Mouse (Mus musculus) heart, postnatal 0 days (tissue): ENCODE data around the gene Nfatc2ip. TPM values are rescaled to one million over a fixed set of nuclear protein-coding genes. Genes with fewer than 3 reads are reported as not detected.

Source experiments
- ATAC-seq: fragments of 200-750 bp; cut with Nextera tagmentation; 2 replicates; pipeline ENCODE4 v1.8.0; 2017; ENCODE audit warnings: low read depth, moderate number of reproducible peaks, moderate library complexity; ENCODE audit not compliant: insufficient read depth
- DNase-seq: peaks from one replicate; pipeline ENCODE4 v3.0.0-alpha.2; 2016; ENCODE audit warnings: low spot score
- H3K27ac ChIP-seq: fragments of 300-500 bp; sonication (generic); 2 replicates; pipeline ENCODE4 v1.5.1; 2014; ENCODE audit warnings: low read depth, mild to moderate bottlenecking
- H3K27me3 ChIP-seq: fragments of 300-500 bp; sonication (generic); 2 replicates; pipeline ENCODE4 v1.6.1; 2014; ENCODE audit warnings: low read length, mixed read lengths; ENCODE audit not compliant: control insufficient read depth, insufficient read depth
- H3K36me3 ChIP-seq: fragments of 300-500 bp; sonication (generic); replicated peaks from 2 replicates; pipeline ENCODE4 v1.6.1; 2014; ENCODE audit warnings: low read length, mixed read lengths; ENCODE audit not compliant: control insufficient read depth, insufficient read depth
- H3K4me1 ChIP-seq: fragments of 300-500 bp; sonication (generic); 2 replicates; pipeline ENCODE4 v1.6.1; 2014; ENCODE audit warnings: antibody characterized with exemption; ENCODE audit not compliant: control insufficient read depth, insufficient read depth
- H3K4me2 ChIP-seq: fragments of 300-500 bp; sonication (generic); 2 replicates; pipeline ENCODE4 v1.6.1; 2014; ENCODE audit warnings: low read depth, mild to moderate bottlenecking, low read length, moderate library complexity
- H3K4me3 ChIP-seq: fragments of 300-500 bp; sonication (generic); 2 replicates; pipeline ENCODE4 v1.5.1; 2014; ENCODE audit warnings: low read depth, low read length
- H3K9ac ChIP-seq: fragments of 300-500 bp; sonication (generic); replicated peaks from 2 replicates; pipeline ENCODE4 v1.6.1; 2014; ENCODE audit warnings: low read depth, low read length, mixed read lengths
- H3K9me3 ChIP-seq: fragments of 300-500 bp; sonication (generic); replicated peaks from 2 replicates; pipeline ENCODE4 v1.6.1; 2016; ENCODE audit warnings: low read length; ENCODE audit not compliant: control insufficient read depth
- CTCF ChIP-seq: IDR thresholded peaks from 2 replicates; pipeline ENCODE4 v1.5.1; 2016; ENCODE audit warnings: antibody characterized with exemption, control low read depth, low read depth
- EP300 ChIP-seq: IDR thresholded peaks from 2 replicates; pipeline ENCODE4 v1.6.1; 2016; ENCODE audit warnings: antibody characterized with exemption, low read depth
- WGBS: fragments of 180-500 bp; shearing (Covaris S2); extraction: QIAGEN DNeasy Blood & Tissue Kit; methylation state at CpG from one replicate; pipeline ENCODE4 v1.1.7; 2014; 5-methylcytosine and 5-hydroxymethylcytosine counted together
- polyA plus RNA-seq: library from polyadenylated mRNA; unstranded; fragments of >200 nt; fragmentation: Nextera tagmentation; extraction: Ambion mirVana; gene quantifications from 2 replicates; pipeline ENCODE4 v1.2.1, GENCODE M21; 2015
- total RNA-seq: library from RNA; depleted of rRNA; stranded (reverse); fragments of >200 nt; gene quantifications from 2 replicates; pipeline ENCODE4 v1.2.3, GENCODE M21; 2014; ENCODE audit warnings: low replicate concordance

Gene Nfatc2ip
- total and polyA plus RNA-seq, 2 experiments from 2014 or later, result 1.2 to 3.5 TPM

DNA sequence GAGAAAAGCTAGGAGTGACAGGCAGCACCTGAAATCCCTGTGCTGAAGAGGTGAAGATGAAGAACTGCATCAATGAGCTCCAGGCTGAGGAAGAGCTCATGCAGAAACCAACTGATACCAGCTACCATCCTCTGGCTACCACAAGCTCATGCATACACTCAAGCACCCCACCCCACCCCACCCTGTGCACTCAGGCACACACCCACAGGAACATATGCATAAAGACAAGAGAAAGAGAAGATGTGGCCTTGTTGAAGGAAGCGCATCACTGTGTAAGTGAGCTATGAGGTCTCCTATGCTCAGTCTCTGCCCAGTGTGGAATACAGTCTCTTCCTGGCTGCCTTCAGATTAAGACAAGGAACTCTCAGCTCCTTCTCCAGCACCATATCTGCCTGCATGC lies 8.4 kb downstream of the Nfatc2ip start:
- ATAC-seq (no peak), DNase-seq (no peak)
- Histone ChIP-seq H3K4me2 (no peak overlapping the region), H3K4me3 (no peak overlapping the region), H3K9ac (no peak overlapping the region), H3K9me3 (no peaks in the 10 kb centered on the region), H3K4me1 (no peaks in the 10 kb centered on the region), H3K27me3 (no peaks in the 10 kb centered on the region), H3K36me3 (peaks cover 59% of the 10 kb centered on the region), H3K27ac (no peak overlapping the region)
- no peak for TF ChIP-seq CTCF
- no peak for TF ChIP-seq EP300
- 94% methylated on average over 1 of the region's 1 CpGs for WGBS

DNA sequence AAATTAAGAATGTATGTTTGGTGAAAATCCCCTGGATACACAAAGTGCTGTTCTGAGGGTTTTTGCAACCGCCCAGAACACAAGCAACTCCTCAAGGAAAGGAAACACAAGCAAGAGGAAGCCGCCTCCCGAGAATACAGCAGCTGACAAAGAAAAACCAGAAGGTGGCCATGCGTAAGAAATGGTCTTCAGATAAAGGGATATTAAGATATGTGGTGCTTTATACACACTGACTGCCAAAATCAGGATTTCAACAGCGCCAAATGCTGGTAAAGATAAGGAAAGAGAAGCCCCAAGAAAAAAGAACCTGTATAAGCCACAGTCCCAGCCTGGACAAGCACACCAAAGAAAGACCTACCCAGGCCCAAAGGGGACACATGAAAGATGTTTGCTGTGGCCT lies 13.0 kb downstream of the Nfatc2ip start:
- TF ChIP-seq EP300, result no peak
- TF ChIP-seq CTCF, result no peak
- peaks cover 35% of the 10 kb centered on the region for H3K36me3 ChIP-seq
- no peak overlapping the region for H3K27ac ChIP-seq
- no peak overlapping the region for H3K4me3 ChIP-seq
- H3K4me2 ChIP-seq, result no peak overlapping the region
- no peaks in the 10 kb centered on the region for H3K9me3 ChIP-seq
- DNase-seq (no peak), ATAC-seq (no peak)
- H3K9ac ChIP-seq, result no peak overlapping the region
- no peaks in the 10 kb centered on the region for H3K4me1 ChIP-seq
- WGBS, result 73% methylated on average over 5 of the region's 5 CpGs
- no peaks in the 10 kb centered on the region for H3K27me3 ChIP-seq

DNA sequence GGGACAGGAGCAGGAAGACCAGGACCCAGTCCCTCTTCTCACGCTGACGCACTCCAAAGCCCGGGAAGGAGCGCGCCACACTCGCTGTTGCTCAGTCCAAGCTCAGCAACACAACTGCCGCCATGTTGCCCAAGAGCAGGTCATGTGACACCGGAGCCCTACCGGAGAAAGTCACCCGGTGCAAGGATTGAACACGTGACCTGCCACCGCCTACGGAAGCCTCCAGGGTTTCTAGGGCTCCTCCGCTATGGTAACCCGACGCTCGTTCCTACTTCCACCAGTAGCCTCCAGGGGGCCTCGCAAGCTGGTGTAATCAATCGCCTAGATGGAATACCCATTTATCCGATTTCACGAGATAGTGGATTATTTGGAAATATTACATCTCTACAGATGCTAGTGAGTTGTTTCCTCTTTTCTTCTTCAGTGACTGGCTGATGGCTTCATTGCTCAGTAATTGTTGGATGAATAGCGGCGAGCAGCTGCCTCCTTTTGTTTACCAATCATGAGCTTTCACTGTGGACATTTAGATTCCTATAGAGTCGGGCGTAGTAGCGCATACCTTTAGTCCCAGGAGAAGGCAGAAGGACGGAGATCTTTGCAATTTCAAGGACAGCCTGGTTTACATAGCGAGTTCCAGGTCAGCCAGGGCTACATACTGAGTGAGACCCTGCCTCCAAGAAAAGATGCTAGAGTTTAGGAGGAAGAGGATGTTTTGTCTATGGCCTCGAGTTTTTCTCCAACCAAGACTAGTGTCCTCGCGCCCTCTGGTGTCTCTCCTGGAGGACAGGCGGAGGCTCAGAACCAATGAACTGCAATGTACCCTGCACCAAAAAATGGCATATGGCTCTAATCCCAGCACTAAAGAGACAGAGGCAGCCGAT lies 19.0 kb downstream of the Nfatc2ip start, which contains the start of gene Spns1:
Gene Spns1 (minus strand): TSS at position 173 of the 881 bp plus-strand sequence.
- peak within 1 kb of the TSS; percentile 87 for H3K9ac ChIP-seq
- H3K4me1 ChIP-seq, result 0 out of 2 replicates have a peak, but pooled peaks cover 9% of the 10 kb centered on the region
- TF ChIP-seq EP300 (no peak), CTCF (peak; percentile 74)
- peak within 1 kb of the TSS; percentile 96 for H3K4me2 ChIP-seq
- H3K27ac ChIP-seq, result peak within 1 kb of the TSS; percentile 59
- no peaks in the 10 kb centered on the region for H3K9me3 ChIP-seq
- DNase-seq, result peak; percentile 97
- peaks cover 19% of the 10 kb centered on the region for H3K36me3 ChIP-seq
- no peaks in the 10 kb centered on the region for H3K27me3 ChIP-seq
- peak within 1 kb of the TSS; percentile 96 for H3K4me3 ChIP-seq
- peak; percentile 98 for ATAC-seq
- 2% methylated on average over 33 of the region's 33 CpGs for WGBS

DNA sequence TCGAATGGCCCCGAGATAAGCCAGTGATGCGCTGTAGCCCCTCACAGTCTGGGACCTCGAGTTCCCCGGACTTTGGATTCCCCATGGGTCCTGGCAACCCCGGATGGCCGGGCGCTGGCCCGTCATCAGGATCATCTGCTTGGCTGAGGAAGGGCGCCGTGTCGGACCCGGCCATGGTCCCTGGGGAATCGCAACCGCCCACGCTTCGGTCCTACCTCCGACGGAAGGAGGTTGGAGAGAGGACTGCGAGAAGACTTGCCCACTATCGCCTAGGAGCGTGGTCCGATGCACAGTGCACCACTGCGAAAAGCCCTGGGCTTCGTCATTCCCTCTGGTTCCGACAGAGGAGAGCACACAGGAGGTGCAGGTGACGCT lies 19.6 kb downstream of the Nfatc2ip start:
- peak overlapping the region; percentile 96 for H3K4me2 ChIP-seq
- 2% methylated on average over 27 of the region's 27 CpGs for WGBS
- DNase-seq, result no peak
- H3K4me1 ChIP-seq, result 0 out of 2 replicates have a peak, but pooled peaks cover 9% of the 10 kb centered on the region
- no peak for TF ChIP-seq EP300
- TF ChIP-seq CTCF, result no peak
- H3K36me3 ChIP-seq, result peaks cover 25% of the 10 kb centered on the region
- H3K27ac ChIP-seq, result peak overlapping the region; percentile 59; the same call in 1 of the 2 replicates
- H3K9me3 ChIP-seq, result no peaks in the 10 kb centered on the region
- H3K9ac ChIP-seq, result peak overlapping the region; percentile 87
- H3K4me3 ChIP-seq, result peak overlapping the region; percentile 96
- ATAC-seq, result peak; percentile 31
- no peaks in the 10 kb centered on the region for H3K27me3 ChIP-seq

DNA sequence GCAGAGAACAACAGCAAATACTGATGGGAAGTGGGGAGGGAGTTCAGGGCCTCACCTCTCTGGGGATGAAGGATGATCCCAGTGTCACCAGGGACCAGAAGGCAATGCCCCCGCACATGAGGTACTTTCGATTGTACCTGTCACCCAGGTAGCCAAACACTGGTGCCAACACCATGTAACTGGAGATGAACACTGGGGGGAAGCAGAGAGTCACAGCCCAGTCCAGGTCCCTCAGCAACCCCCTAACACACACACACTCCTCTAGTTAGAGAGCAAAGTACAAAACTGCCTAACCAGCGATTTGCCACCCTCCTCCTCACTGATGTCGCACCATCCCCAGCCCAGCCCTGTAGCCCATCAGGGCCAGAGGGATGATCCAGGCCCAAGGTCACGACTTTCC lies 21.5 kb downstream of the Nfatc2ip start:
- WGBS, result 75% methylated on average over 5 of the region's 5 CpGs
- Histone ChIP-seq H3K9ac (no peak overlapping the region), H3K4me1 (0 out of 2 replicates have a peak, but pooled peaks cover 9% of the 10 kb centered on the region), H3K9me3 (no peaks in the 10 kb centered on the region), H3K27ac (no peak overlapping the region), H3K27me3 (no peaks in the 10 kb centered on the region), H3K36me3 (peaks cover 38% of the 10 kb centered on the region), H3K4me2 (no peak overlapping the region), H3K4me3 (no peak overlapping the region)
- TF ChIP-seq CTCF (no peak), EP300 (no peak)
- DNase-seq (no peak), ATAC-seq (no peak)
